Comparison of ENCODE assay signal across 9 mouse cellular contexts in the genomic region with DNA sequence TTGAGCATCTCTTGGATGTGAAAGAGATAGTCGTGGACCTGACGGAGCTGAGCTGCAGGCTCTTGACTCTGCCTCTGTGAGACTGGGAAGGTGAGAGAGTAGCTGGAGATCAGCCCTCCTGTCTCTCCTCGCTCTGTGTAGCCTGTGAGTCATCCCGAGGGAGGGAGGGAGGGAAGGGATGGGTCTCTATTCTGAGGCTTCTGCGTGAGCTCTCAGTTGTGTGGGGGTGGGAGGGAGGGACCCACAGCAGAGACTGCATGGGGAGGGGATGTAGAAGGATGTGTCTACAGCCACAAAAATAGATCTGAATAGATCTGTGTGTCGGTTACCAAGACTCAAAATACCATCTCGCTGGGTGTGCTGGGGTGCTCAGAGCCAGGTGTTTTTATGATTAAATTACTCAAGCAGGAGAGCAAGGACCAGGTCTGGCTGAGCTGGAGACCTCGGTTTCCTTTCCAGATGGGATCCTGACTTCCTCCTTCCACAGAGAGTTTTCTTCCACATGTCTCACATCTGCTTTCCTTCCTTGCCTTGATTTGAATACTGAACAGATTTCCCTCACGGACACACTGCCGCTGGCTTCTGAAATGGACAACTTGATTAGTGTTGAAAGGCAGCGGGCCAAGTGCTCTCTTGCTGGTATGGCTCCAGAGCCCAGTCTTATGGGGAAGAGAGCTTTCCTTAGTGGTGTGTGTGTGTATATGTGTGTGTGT.
DNase-seq lines count a peak whose midpoint lies in the region; ATAC-seq lines count a peak whose summit lies in the region.
"Had no signal": no experiment of that assay in that cellular context is flagged by ENCODE, and none has a peak within 500 bp of the region (broad histone marks: within the 10 kb centered on the region; RNA-seq: fewer than 3 reads in every experiment).

No protein-coding gene starts in this region.

- WGBS in heart, embryonic 10.5 days = 39% methylated on average over 11 of the region's 11 CpGs
- 38% methylated on average over 11 of the region's 11 CpGs for WGBS in limb, embryonic 13.5 days

- no peaks in the 10 kb centered on the region for H3K27me3 ChIP-seq in heart, embryonic 10.5 days (ENCODE audit: insufficient read depth, poor library complexity, severe bottlenecking)
- H3K27me3 ChIP-seq in limb, embryonic 13.5 days = no peaks in the 10 kb centered on the region
- H3K27me3 ChIP-seq: Patski had no signal

- no peak overlapping the region for H3K9ac ChIP-seq in limb, embryonic 13.5 days

- peaks cover 13% of the 10 kb centered on the region for H3K4me1 ChIP-seq in heart, embryonic 10.5 days
- H3K4me1 ChIP-seq in limb, embryonic 13.5 days = peaks cover 23% of the 10 kb centered on the region

- no peaks in the 10 kb centered on the region for H3K9me3 ChIP-seq in heart, embryonic 10.5 days
- no peaks in the 10 kb centered on the region for H3K9me3 ChIP-seq in limb, embryonic 13.5 days

- H3K4me3 ChIP-seq in heart, embryonic 10.5 days = no peak overlapping the region
- no peak overlapping the region for H3K4me3 ChIP-seq in limb, embryonic 13.5 days

- DNase-seq in heart, adult 18-20 months = peak; percentile 74 to 78
- no peak for DNase-seq in heart, embryonic 10.5 days (ENCODE audit: low spot score)
- DNase-seq in adipocyte (ENCODE audit: low spot score) = peak; percentile 51
- DNase-seq in gastrocnemius, postnatal 25 days = peak; percentile 27
- no peak for DNase-seq in spleen, postnatal 36 days (ENCODE audit: low spot score in 2 of 2)
- DNase-seq in liver = no peak
- DNase-seq in kidney, adult 18-20 months = no peak

- no peaks in the 10 kb centered on the region for H3K36me3 ChIP-seq in heart, embryonic 10.5 days
- H3K36me3 ChIP-seq in limb, embryonic 13.5 days = no peaks in the 10 kb centered on the region

- 0 out of 2 replicates have a peak overlapping the region, but pooled peaks have one; percentile 1 for H3K4me2 ChIP-seq in limb, embryonic 13.5 days (replicated peaks)

- peak; percentile 65 for ATAC-seq in limb, embryonic 13.5 days (ENCODE audit: low FRiP score, low read depth)
- ATAC-seq: Patski had no signal

- H3K27ac ChIP-seq in heart, embryonic 10.5 days = no peak overlapping the region
- H3K27ac ChIP-seq in limb, embryonic 13.5 days = peak overlapping the region; percentile 44; the same call in 1 of the 2 replicates

Comparison
In these comparisons a context has a peak if more than half of its experiments do, and no peak if none do; other contexts are left out.
1. DNase-seq: peak in heart, adult 18-20 months (2 of 2), adipocyte (single experiment) and gastrocnemius, postnatal 25 days (single experiment); none in heart, embryonic 10.5 days (single experiment), spleen, postnatal 36 days (0 of 2), liver (single experiment) and kidney, adult 18-20 months (single experiment).